Mouse (Mus musculus) kidney, adult 2 months (tissue): ENCODE data around the gene Olfr907. TPM values are rescaled to one million over a fixed set of nuclear protein-coding genes. Genes with fewer than 3 reads are reported as not detected.

Experiments used
- DNase-seq: peaks from one replicate; pipeline ENCODE4 v3.0.0; 2021
- H3K27ac ChIP-seq: fragments of 200-500 bp; 2 replicates; pipeline ENCODE4 v1.5.1; 2012; ENCODE audit warnings: low read depth, low read length, control low read depth, inconsistent platforms; ENCODE audit not compliant: insufficient read depth
- H3K27me3 ChIP-seq: fragments of 200-500 bp; replicated peaks from 2 replicates; pipeline ENCODE4 v1.6.1; 2012; ENCODE audit warnings: mild to moderate bottlenecking, moderate library complexity, low read length, inconsistent platforms; ENCODE audit not compliant: control insufficient read depth, insufficient read depth
- H3K36me3 ChIP-seq: fragments of 200-500 bp; 2 replicates; pipeline ENCODE4 v1.6.1; 2012; ENCODE audit warnings: mild to moderate bottlenecking, moderate library complexity, low read length, inconsistent platforms; ENCODE audit not compliant: control insufficient read depth, insufficient read depth
- H3K4me1 ChIP-seq: fragments of 200-500 bp; 2 replicates; pipeline ENCODE4 v1.6.1; 2011; ENCODE audit warnings: low read length; ENCODE audit not compliant: control insufficient read depth, insufficient read depth
- H3K4me3 ChIP-seq: fragments of 200-500 bp; 2 replicates; pipeline ENCODE4 v1.5.1; 2011; ENCODE audit warnings: mild to moderate bottlenecking, low read depth, low read length, control low read depth; ENCODE audit not compliant: insufficient read depth
- CTCF ChIP-seq: fragments of 200-500 bp; conservative IDR thresholded peaks from 2 replicates; pipeline ENCODE4 v1.5.1; 2011; ENCODE audit warnings: low read depth, mild to moderate bottlenecking, control low read depth, low read length, moderate library complexity, mixed read lengths; ENCODE audit not compliant: insufficient read depth, insufficient read length
- POLR2A ChIP-seq: fragments of 200-500 bp; IDR thresholded peaks from one replicate; pipeline ENCODE4 v1.6.1; 2011; ENCODE audit warnings: low read depth, low read length, control low read depth
- WGBS: fragments of 180-500 bp; shearing (Covaris S2); methylation state at CpG from one replicate; pipeline ENCODE4 v1.1.7; 2018; 5-methylcytosine and 5-hydroxymethylcytosine counted together
- polyA plus RNA-seq: library from polyadenylated mRNA; depleted of rRNA; stranded (reverse); fragments of >200 nt; gene quantifications from 2 replicates; pipeline ENCODE4 v1.2.3, GENCODE M21; 2012; rRNA removed

The Olfr907 gene
- polyA plus RNA-seq, 1 experiment: not detected

GRCm38 (mm10) chr9:38537549-38537948, 41.9 kb downstream of the Olfr907 start, which contains the start of gene Olfr910:
Gene Olfr910 (plus strand): TSS chr9:38537849.
- Histone ChIP-seq H3K36me3 (no peaks in the 10 kb centered on the region), H3K27me3 (no peaks in the 10 kb centered on the region), H3K4me3 (no peak within 1 kb of the TSS), H3K4me1 (no peaks in the 10 kb centered on the region), H3K27ac (no peak within 1 kb of the TSS)
- WGBS: 82% methylated on average over 2 of the region's 2 CpGs
- no peak for DNase-seq
- TF ChIP-seq CTCF (no peak), POLR2A (no peak)

Other genes starting within 250 kb of the Olfr907 start
- not detected in 2 replicates for gene Olfr143, start 243.0 kb upstream of the Olfr907 start, polyA plus RNA-seq
- not detected in 2 replicates for gene Olfr895, start 227.9 kb upstream of the Olfr907 start, polyA plus RNA-seq
- gene Olfr896-ps1, start 204.7 kb upstream of the Olfr907 start, polyA plus RNA-seq: not detected in 2 replicates
- not detected in 2 replicates for gene Olfr25, start 166.7 kb upstream of the Olfr907 start, polyA plus RNA-seq
- not detected in 2 replicates for gene Olfr898, start 147.4 kb upstream of the Olfr907 start, polyA plus RNA-seq
- gene Olfr250, start 128.9 kb upstream of the Olfr907 start, polyA plus RNA-seq: not detected in 2 replicates
- not detected in 2 replicates for gene Olfr251, start 118.7 kb upstream of the Olfr907 start, polyA plus RNA-seq
- gene Olfr147, start 94.1 kb upstream of the Olfr907 start, polyA plus RNA-seq: not detected in 2 replicates
- not detected in 2 replicates for gene Olfr901, start 66.3 kb upstream of the Olfr907 start, polyA plus RNA-seq
- gene Olfr902, start 48.1 kb upstream of the Olfr907 start, polyA plus RNA-seq: not detected in 2 replicates
- gene Olfr904, start 32.7 kb upstream of the Olfr907 start, polyA plus RNA-seq: not detected in 2 replicates
- gene Olfr905, start 24.7 kb upstream of the Olfr907 start, polyA plus RNA-seq: not detected in 2 replicates
- not detected in 2 replicates for gene Olfr906, start 8.7 kb upstream of the Olfr907 start, polyA plus RNA-seq
- gene Olfr911-ps1, start 25.8 kb downstream of the Olfr907 start, polyA plus RNA-seq: not detected in 2 replicates
- gene Olfr910, start 42.0 kb downstream of the Olfr907 start, polyA plus RNA-seq: not detected in 2 replicates
- gene Olfr912, start 84.4 kb downstream of the Olfr907 start, polyA plus RNA-seq: not detected in 2 replicates
- gene Olfr913, start 97.0 kb downstream of the Olfr907 start, polyA plus RNA-seq: not detected in 2 replicates
- not detected in 2 replicates for gene Olfr914, start 109.3 kb downstream of the Olfr907 start, polyA plus RNA-seq
- gene Olfr916, start 164.1 kb downstream of the Olfr907 start, polyA plus RNA-seq: not detected in 2 replicates
- gene Olfr917, start 170.0 kb downstream of the Olfr907 start, polyA plus RNA-seq: not detected in 2 replicates
- gene Olfr918, start 178.8 kb downstream of the Olfr907 start, polyA plus RNA-seq: not detected in 2 replicates
- not detected in 2 replicates for gene Olfr919, start 207.9 kb downstream of the Olfr907 start, polyA plus RNA-seq
- 16.8 and 17.7 TPM in 2 replicates for gene Vwa5a, start 222.5 kb downstream of the Olfr907 start, polyA plus RNA-seq